Comparison of ENCODE assay signal across 27 mouse cellular contexts in genomic region chr11:66274707-66275081, GRCm38 (mm10).
DNase-seq lines count a peak whose midpoint lies in the region; ATAC-seq lines count a peak whose summit lies in the region.
"Had no signal": no experiment of that assay in that cellular context is flagged by ENCODE, and none has a peak within 500 bp of the region (broad histone marks: within the 10 kb centered on the region; RNA-seq: fewer than 3 reads in every experiment).

No protein-coding gene starts in this region.

- no peaks in the 10 kb centered on the region for H3K9me3 ChIP-seq in hindbrain, embryonic 14.5 days (ENCODE audit: control insufficient read depth, low read length)
- H3K9me3 ChIP-seq in hindbrain, embryonic 11.5 days (ENCODE audit: control insufficient read depth, low read length) = no peaks in the 10 kb centered on the region
- H3K9me3 ChIP-seq in neural tube, embryonic 15.5 days (replicated peaks) = no peaks in the 10 kb centered on the region
- H3K9me3 ChIP-seq in liver, embryonic 11.5 days (ENCODE audit: control insufficient read depth, low read length) = no peaks in the 10 kb centered on the region
- H3K9me3 ChIP-seq: lung, embryonic 15.5 days; neural tube, embryonic 12.5 days; stomach, embryonic 15.5 days had no signal

- H3K4me2 ChIP-seq in hindbrain, embryonic 14.5 days (replicated peaks) = no peak overlapping the region
- no peak overlapping the region for H3K4me2 ChIP-seq in hindbrain, embryonic 11.5 days (replicated peaks; ENCODE audit: low read depth, low read length)
- no peak overlapping the region for H3K4me2 ChIP-seq in neural tube, embryonic 15.5 days
- no peak overlapping the region for H3K4me2 ChIP-seq in liver, embryonic 11.5 days
- H3K4me2 ChIP-seq: heart, embryonic 11.5 days; lung, embryonic 15.5 days; midbrain, embryonic 11.5 days; neural tube, embryonic 12.5 days; stomach, embryonic 15.5 days had no signal

- no peak for ATAC-seq in hindbrain, embryonic 14.5 days (ENCODE audit: low FRiP score)
- no peak for ATAC-seq in hindbrain, embryonic 11.5 days (ENCODE audit: low FRiP score)
- no peak for ATAC-seq in neural tube, embryonic 15.5 days (ENCODE audit: low FRiP score)
- ATAC-seq in liver, embryonic 11.5 days (replicated peaks; ENCODE audit: low FRiP score) = no peak
- ATAC-seq: intestine, postnatal 0 days; midbrain, embryonic 16.5 days had no signal

- WGBS in hindbrain, embryonic 14.5 days = 96% methylated on average over 2 of the region's 2 CpGs
- WGBS in hindbrain, embryonic 11.5 days = 82% methylated on average over 2 of the region's 2 CpGs
- 79% methylated on average over 2 of the region's 2 CpGs for WGBS in neural tube, embryonic 15.5 days
- 83% methylated on average over 2 of the region's 2 CpGs for WGBS in liver, embryonic 11.5 days

- no peaks in the 10 kb centered on the region for H3K27me3 ChIP-seq in hindbrain, embryonic 14.5 days (ENCODE audit: control insufficient read depth, insufficient read depth, low read length)
- no peaks in the 10 kb centered on the region for H3K27me3 ChIP-seq in hindbrain, embryonic 11.5 days (ENCODE audit: control insufficient read depth, insufficient read depth, low read length)
- H3K27me3 ChIP-seq in neural tube, embryonic 15.5 days (replicated peaks) = no peaks in the 10 kb centered on the region
- no peaks in the 10 kb centered on the region for H3K27me3 ChIP-seq in liver, embryonic 11.5 days (replicated peaks; ENCODE audit: control insufficient read depth, insufficient read depth, low read length)
- H3K27me3 ChIP-seq: lung, embryonic 15.5 days; neural tube, embryonic 12.5 days; stomach, embryonic 15.5 days had no signal

- H3K9ac ChIP-seq in hindbrain, embryonic 14.5 days = no peak overlapping the region
- H3K9ac ChIP-seq in hindbrain, embryonic 11.5 days (ENCODE audit: low read depth, low read length) = no peak overlapping the region
- no peak overlapping the region for H3K9ac ChIP-seq in neural tube, embryonic 15.5 days (replicated peaks)
- no peak overlapping the region for H3K9ac ChIP-seq in liver, embryonic 11.5 days (ENCODE audit: low read depth, low read length)
- H3K9ac ChIP-seq: lung, embryonic 15.5 days; neural tube, embryonic 12.5 days; stomach, embryonic 15.5 days had no signal

- no peak overlapping the region for H3K4me3 ChIP-seq in hindbrain, embryonic 14.5 days (replicated peaks; ENCODE audit: low read length)
- no peak overlapping the region for H3K4me3 ChIP-seq in hindbrain, embryonic 11.5 days (ENCODE audit: low read depth, low read length)
- no peak overlapping the region for H3K4me3 ChIP-seq in neural tube, embryonic 15.5 days (replicated peaks)
- no peak overlapping the region for H3K4me3 ChIP-seq in liver, embryonic 11.5 days (ENCODE audit: low read depth, low read length)
- H3K4me3 ChIP-seq: gastrocnemius, adult 2 months; left cerebral cortex, adult 2 months; lung, embryonic 15.5 days; neural tube, embryonic 12.5 days; stomach, embryonic 15.5 days had no signal

- peak overlapping the region; percentile 47; the same call in 1 of the 2 replicates for H3K27ac ChIP-seq in hindbrain, embryonic 14.5 days
- no peak overlapping the region for H3K27ac ChIP-seq in hindbrain, embryonic 11.5 days (ENCODE audit: low read depth, low read length)
- peak overlapping the region; percentile 60 for H3K27ac ChIP-seq in neural tube, embryonic 15.5 days (replicated peaks)
- no peak overlapping the region for H3K27ac ChIP-seq in liver, embryonic 11.5 days (ENCODE audit: low read depth, low read length)
- H3K27ac ChIP-seq: gastrocnemius, adult 2 months; left cerebral cortex, adult 2 months; lung, embryonic 15.5 days; neural tube, embryonic 12.5 days; stomach, embryonic 15.5 days had no signal

- peaks cover 12% of the 10 kb centered on the region; the same call in 1 of the 2 replicates for H3K4me1 ChIP-seq in hindbrain, embryonic 14.5 days (replicated peaks; ENCODE audit: control insufficient read depth, insufficient read depth, low read length)
- H3K4me1 ChIP-seq in hindbrain, embryonic 11.5 days (replicated peaks; ENCODE audit: control insufficient read depth, insufficient read depth, low read length) = no peaks in the 10 kb centered on the region
- H3K4me1 ChIP-seq in neural tube, embryonic 15.5 days = peaks cover 17% of the 10 kb centered on the region
- H3K4me1 ChIP-seq in liver, embryonic 11.5 days (replicated peaks; ENCODE audit: control insufficient read depth, insufficient read depth, low read length) = no peaks in the 10 kb centered on the region
- H3K4me1 ChIP-seq: lung, embryonic 15.5 days; stomach, embryonic 15.5 days had no signal

- no peak for DNase-seq in hindbrain, embryonic 14.5 days (ENCODE audit: low spot score)
- no peak for DNase-seq in hindbrain, embryonic 11.5 days (ENCODE audit: low spot score)
- DNase-seq in Muller cell, postnatal 12 days (ENCODE audit: inconsistent ontology term) = peak; percentile 5
- DNase-seq in NIH3T3 (ENCODE audit: low read depth) = peak; percentile 29
- no peak for DNase-seq in liver, embryonic 11.5 days (ENCODE audit: low spot score)
- DNase-seq: adrenal gland, postnatal 10 days; B cell, adult 2 months; cerebellum, adult 11 months; cerebellum, adult 9-10 months; cerebellum, postnatal 36 days; gastrocnemius, adult 2 months; gastrocnemius, postnatal 36 days; heart, adult 18-20 months; heart, postnatal 4 days; kidney, adult 9 months; kidney, postnatal 10 days; lung, postnatal 36 days; right cerebral cortex, postnatal 14 days had no signal

- H3K36me3 ChIP-seq in hindbrain, embryonic 14.5 days (replicated peaks; ENCODE audit: control insufficient read depth, insufficient read depth) = no peaks in the 10 kb centered on the region
- H3K36me3 ChIP-seq in hindbrain, embryonic 11.5 days (ENCODE audit: control insufficient read depth, insufficient read depth, low read length) = no peaks in the 10 kb centered on the region
- H3K36me3 ChIP-seq in neural tube, embryonic 15.5 days = no peaks in the 10 kb centered on the region
- no peaks in the 10 kb centered on the region for H3K36me3 ChIP-seq in liver, embryonic 11.5 days (ENCODE audit: control insufficient read depth, insufficient read depth, low read length)
- H3K36me3 ChIP-seq: lung, embryonic 15.5 days; neural tube, embryonic 12.5 days; stomach, embryonic 15.5 days had no signal

Comparison
In these comparisons a context has a peak if more than half of its experiments do, and no peak if none do; other contexts are left out.
1. H3K27ac ChIP-seq: peak in hindbrain, embryonic 14.5 days (single experiment) and neural tube, embryonic 15.5 days (single experiment); none in hindbrain, embryonic 11.5 days (single experiment) and liver, embryonic 11.5 days (single experiment).
2. DNase-seq: peak in Muller cell, postnatal 12 days (single experiment) and NIH3T3 (single experiment); none in hindbrain, embryonic 14.5 days (single experiment), hindbrain, embryonic 11.5 days (single experiment) and liver, embryonic 11.5 days (single experiment).